18 mouse cellular contexts compared by ENCODE assay signal in the genomic region with DNA sequence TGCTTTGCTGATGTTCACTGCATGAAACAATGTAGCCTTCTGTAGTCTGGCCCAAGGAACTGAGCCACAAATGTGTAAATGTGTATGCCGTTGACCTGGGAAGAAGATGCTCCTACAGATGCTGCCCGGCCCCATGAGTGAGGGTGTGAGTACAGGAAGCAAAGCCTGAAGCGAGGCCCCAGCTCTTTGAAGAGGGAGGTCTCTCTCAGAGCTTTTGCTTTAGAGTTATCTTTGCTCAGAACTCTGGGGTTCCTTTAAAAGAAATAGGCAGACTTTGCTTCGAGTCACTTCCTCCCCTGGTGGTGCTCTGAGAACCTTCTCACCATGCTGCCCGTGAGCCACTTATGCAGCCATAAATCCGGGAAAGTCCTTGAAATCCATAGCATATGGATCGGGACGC. TPM values are rescaled to one million over a fixed set of nuclear protein-coding genes. Genes with fewer than 3 reads are reported as not detected.
DNase-seq lines count a peak whose midpoint lies in the region; ATAC-seq lines count a peak whose summit lies in the region.
"Had no signal": no experiment of that assay in that cellular context is flagged by ENCODE, and none has a peak within 500 bp of the region (broad histone marks: within the 10 kb centered on the region; RNA-seq: fewer than 3 reads in every experiment).

No protein-coding gene starts in this region.

- ATAC-seq in CD4-positive, CD25-positive, alpha-beta regulatory T cell, adult 4 months, result peak; percentile 21
- ATAC-seq in inflammation-experienced regulatory T-cells, adult 6 months, result peak; percentile 11
- ATAC-seq: forebrain, embryonic 13.5 days; intestine, postnatal 0 days had no signal

- peak; percentile 48 for DNase-seq in CD4-positive helper T cell, adult 2 months (ENCODE audit: low read depth, low spot score)
- peak; percentile 60 for DNase-seq in thymus, postnatal 14 days
- no peak for DNase-seq in kidney, postnatal 10 days
- no peak for DNase-seq in right cerebral cortex, adult 2 months (ENCODE audit: low spot score in 2 of 2)
- no peak for DNase-seq in MN1 (ENCODE audit: low spot score)
- DNase-seq: adrenal gland, postnatal 36 days; cerebellum, adult 2 months; gastrocnemius, postnatal 14 days; heart, adult 2 months; heart, postnatal 36 days; layer of hippocampus, postnatal 36 days; lung, postnatal 10 days; midbrain, embryonic 14.5 days had no signal

RNA-seq across cellular contexts. Expression of gene P2rx7, which starts 6.4 kb away (rescaled TPM):
- polyA plus RNA-seq in CD4-positive, CD25-positive, alpha-beta regulatory T cell, adult 4 months (2017; shearing (Covaris generic)), result 100 to 1,000 TPM in 1 of 2 experiments, 10 to 100 TPM in 1; 64.6 to 103 TPM
- polyA plus RNA-seq in inflammation-experienced regulatory T-cells, adult 6 months (2017; shearing (Covaris generic)), result 100 to 1,000 TPM in 1 of 3 experiments, 10 to 100 TPM in 2; 53.2 to 109 (median 90.0) TPM
- polyA plus RNA-seq: erythroblast, embryonic 14.5 days had no signal

RNA-seq across cellular contexts. Expression of gene Ift81, which starts 35.8 kb away (rescaled TPM):
- 1 to 10 TPM; 6.6 to 7.8 TPM for polyA plus RNA-seq in CD4-positive, CD25-positive, alpha-beta regulatory T cell, adult 4 months (2017; shearing (Covaris generic))
- 1 to 10 TPM; 3.0 to 8.2 (median 6.3) TPM for polyA plus RNA-seq in inflammation-experienced regulatory T-cells, adult 6 months (2017; shearing (Covaris generic))
- polyA plus RNA-seq: erythroblast, embryonic 14.5 days had no signal

RNA-seq across cellular contexts. Expression of gene P2rx4, which starts 57.2 kb away (rescaled TPM):
- 10 to 100 TPM; 41.2 to 68.7 TPM for polyA plus RNA-seq in CD4-positive, CD25-positive, alpha-beta regulatory T cell, adult 4 months (2017; shearing (Covaris generic))
- polyA plus RNA-seq in inflammation-experienced regulatory T-cells, adult 6 months (2017; shearing (Covaris generic)), result 10 to 100 TPM; 24.6 to 46.1 (median 34.3) TPM

Comparison
In these comparisons a context has a peak if more than half of its experiments do, and no peak if none do; other contexts are left out.
1. DNase-seq: peak in CD4-positive helper T cell, adult 2 months (single experiment) and thymus, postnatal 14 days (single experiment); none in kidney, postnatal 10 days (single experiment), right cerebral cortex, adult 2 months (0 of 2) and MN1 (single experiment).